Mouse (Mus musculus) thymus, adult 2 months (tissue): ENCODE data around the gene Malsu1.

ENCODE experiments used
- CTCF ChIP-seq: fragments of 200-500 bp; IDR thresholded peaks from 2 replicates; pipeline ENCODE4 v1.5.1; 2012; ENCODE audit warnings: mild to moderate bottlenecking, control low read depth, low read length, moderate library complexity, borderline replicate concordance; ENCODE audit not compliant: control insufficient read depth, poor library complexity, insufficient read depth; ENCODE audit errors: extremely low read depth
- POLR2A ChIP-seq: fragments of 200-500 bp; IDR thresholded peaks from 2 replicates; pipeline ENCODE4 v1.6.1; 2012; ENCODE audit warnings: mild to moderate bottlenecking, low read length, control low read depth, moderate library complexity; ENCODE audit not compliant: control insufficient read depth, poor library complexity, insufficient read depth; ENCODE audit errors: extremely low read depth

DNA sequence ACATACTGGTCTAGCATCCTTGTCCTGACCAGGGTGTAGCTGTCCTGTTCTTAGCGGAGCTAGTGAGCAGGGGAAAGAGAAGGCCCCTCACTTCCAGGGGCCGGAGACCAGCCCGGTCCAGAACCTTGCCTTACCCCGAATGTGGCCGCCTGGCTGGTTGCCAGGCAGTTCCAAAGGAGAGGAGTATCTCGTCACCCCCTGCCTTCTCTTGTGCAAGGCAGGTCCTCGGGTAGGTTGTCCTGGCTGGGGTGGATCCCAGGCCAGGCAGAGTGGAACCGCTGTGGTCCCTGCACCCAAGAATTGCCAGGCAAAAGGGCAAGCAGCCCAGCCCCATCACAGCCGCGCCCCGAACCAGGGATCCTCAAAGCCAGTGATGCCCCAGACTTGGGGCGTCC, 36.3 kb upstream of the Malsu1 start:
- TF ChIP-seq CTCF (no peak), POLR2A (no peak)
